Mouse (Mus musculus): ENCODE results near the gene Bicdl1. TPM values are rescaled to one million over a fixed set of nuclear protein-coding genes. Genes with fewer than 3 reads are reported as not detected.

Gene Bicdl1
- polyA plus RNA-seq, 1 experiment from 2014 or later, result 25.5 TPM

GRCm38 (mm10) chr5:115633060-115633459 lies 98.4 kb downstream of the Bicdl1 start:
- Histone ChIP-seq H3K4me1 (peaks cover 44% of the 10 kb centered on the region), H3K9ac (replicated peaks) (peak overlapping the region; percentile 68), H3K4me3 (peak overlapping the region; percentile 88), H3K4me2 (replicated peaks) (peak overlapping the region; percentile 75), H3K27ac (replicated peaks) (no peak overlapping the region), H3K27me3 (no peaks in the 10 kb centered on the region), H3K36me3 (no peaks in the 10 kb centered on the region), H3K9me3 (no peaks in the 10 kb centered on the region)
- WGBS, result 61% methylated on average over 4 of the region's 4 CpGs
- ATAC-seq (replicated peaks), result no peak

GRCm38 (mm10) chr5:115632358-115632714 lies 99.1 kb downstream of the Bicdl1 start:
- Histone ChIP-seq H3K27me3 (no peaks in the 10 kb centered on the region), H3K4me1 (peaks cover 44% of the 10 kb centered on the region), H3K36me3 (no peaks in the 10 kb centered on the region), H3K4me3 (peak overlapping the region; percentile 88), H3K9ac (replicated peaks) (peak overlapping the region; percentile 68), H3K9me3 (no peaks in the 10 kb centered on the region), H3K27ac (replicated peaks) (peak overlapping the region; percentile 90; the same call in 1 of the 2 replicates), H3K4me2 (replicated peaks) (peak overlapping the region; percentile 75)
- 2% methylated on average over 28 of the region's 30 CpGs for WGBS
- ATAC-seq (replicated peaks), result no peak

DNA sequence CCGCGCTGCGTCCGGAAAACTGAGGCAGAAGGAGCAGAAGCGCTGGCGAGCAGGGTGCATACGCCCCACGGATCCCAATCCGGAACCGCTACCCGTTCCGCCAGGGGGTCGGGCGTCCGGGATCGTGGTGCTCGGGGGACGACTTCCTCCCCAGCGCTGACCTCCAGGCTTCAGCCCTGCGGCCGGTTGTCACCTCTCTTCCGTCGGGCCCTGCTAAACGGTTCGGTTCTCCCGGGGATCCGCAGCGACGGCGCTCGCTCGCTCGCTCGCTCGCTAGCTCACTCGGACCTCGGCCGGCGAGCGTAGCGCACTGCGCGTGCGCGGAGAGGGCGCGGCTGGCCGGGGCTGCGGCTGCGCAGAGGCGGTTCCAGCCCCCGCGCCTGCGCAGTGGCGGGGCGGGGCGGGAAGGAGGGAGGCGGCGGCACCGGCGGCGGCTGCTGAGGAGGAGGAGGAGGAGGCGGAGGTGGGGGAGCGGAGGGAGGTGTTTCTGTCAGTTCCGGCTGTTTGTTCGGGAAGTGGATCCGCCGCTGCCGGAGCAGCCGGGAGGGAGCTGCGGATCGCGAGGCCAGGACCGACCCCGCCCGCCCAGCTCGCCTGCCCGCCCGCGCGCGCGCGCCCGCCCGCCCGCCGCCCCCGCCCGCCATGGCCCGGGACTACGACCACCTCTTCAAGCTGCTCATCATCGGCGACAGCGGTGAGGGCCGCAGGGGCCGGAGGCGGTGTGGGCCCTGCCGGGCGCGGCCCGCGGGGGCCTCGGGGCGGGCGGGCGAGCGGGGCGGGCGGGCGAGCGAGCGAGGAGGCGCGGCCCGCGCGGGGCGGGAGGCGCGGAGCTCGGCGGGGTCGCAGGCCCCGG lies 99.7 kb downstream of the Bicdl1 start, which contains the start of gene Rab35:
TSS of gene Rab35 (plus strand) at position 404 of the 853 bp plus-strand sequence.
- H3K4me1 ChIP-seq, result peaks cover 44% of the 10 kb centered on the region
- peak within 1 kb of the TSS; percentile 88 for H3K4me3 ChIP-seq
- no peaks in the 10 kb centered on the region for H3K27me3 ChIP-seq
- peak within 1 kb of the TSS; percentile 90 for H3K27ac ChIP-seq (replicated peaks)
- no peaks in the 10 kb centered on the region for H3K9me3 ChIP-seq
- H3K9ac ChIP-seq (replicated peaks), result peak within 1 kb of the TSS; percentile 86
- peak within 1 kb of the TSS; percentile 81 for H3K4me2 ChIP-seq (replicated peaks)
- H3K36me3 ChIP-seq, result no peaks in the 10 kb centered on the region
- ATAC-seq (replicated peaks), result peak; percentile 93
- under 1% methylated on average over 64 of the region's 125 CpGs for WGBS

GRCm38 (mm10) chr5:115630291-115630690 lies 101.1 kb downstream of the Bicdl1 start:
- Histone ChIP-seq H3K27me3 (no peaks in the 10 kb centered on the region), H3K4me3 (no peak overlapping the region), H3K36me3 (no peaks in the 10 kb centered on the region), H3K4me2 (replicated peaks) (no peak overlapping the region), H3K4me1 (peaks cover 37% of the 10 kb centered on the region), H3K27ac (replicated peaks) (no peak overlapping the region), H3K9me3 (no peaks in the 10 kb centered on the region), H3K9ac (replicated peaks) (no peak overlapping the region)
- 50% methylated on average over 5 of the region's 5 CpGs for WGBS
- ATAC-seq (replicated peaks), result no peak

DNA sequence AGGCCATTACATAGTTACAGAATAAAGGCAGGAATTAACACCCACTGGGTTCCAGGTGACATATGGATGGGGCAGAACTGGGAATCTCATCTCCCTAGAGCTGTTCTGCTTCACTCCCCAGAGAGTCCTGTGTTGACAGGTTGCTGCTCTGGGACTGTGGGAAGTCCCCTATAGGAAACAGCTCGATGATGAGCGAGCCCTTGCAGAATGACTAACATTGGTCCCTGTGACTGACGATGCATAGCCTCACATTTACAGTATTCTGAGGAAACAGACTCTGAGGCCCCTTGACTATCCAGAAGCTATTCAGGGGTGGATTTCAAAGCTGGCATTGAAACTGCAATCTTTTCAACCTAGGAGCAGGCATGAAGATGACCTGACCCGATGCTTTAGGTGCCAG lies 101.7 kb downstream of the Bicdl1 start:
- Histone ChIP-seq H3K27ac (replicated peaks) (no peak overlapping the region), H3K9ac (replicated peaks) (no peak overlapping the region), H3K4me2 (replicated peaks) (no peak overlapping the region), H3K27me3 (no peaks in the 10 kb centered on the region), H3K9me3 (no peaks in the 10 kb centered on the region), H3K4me3 (no peak overlapping the region), H3K4me1 (peaks cover 31% of the 10 kb centered on the region), H3K36me3 (no peaks in the 10 kb centered on the region)
- 97% methylated on average over 4 of the region's 4 CpGs for WGBS
- ATAC-seq (replicated peaks), result no peak

GRCm38 (mm10) chr5:115628083-115628482 lies 103.3 kb downstream of the Bicdl1 start:
- Histone ChIP-seq H3K4me2 (replicated peaks) (no peak overlapping the region), H3K9ac (replicated peaks) (no peak overlapping the region), H3K9me3 (no peaks in the 10 kb centered on the region), H3K27ac (replicated peaks) (no peak overlapping the region), H3K4me1 (peaks cover 15% of the 10 kb centered on the region), H3K4me3 (no peak overlapping the region), H3K27me3 (no peaks in the 10 kb centered on the region), H3K36me3 (peaks cover 1% of the 10 kb centered on the region; the same call in 1 of the 2 replicates)
- 79% methylated on average over 8 of the region's 8 CpGs for WGBS
- no peak for ATAC-seq (replicated peaks)

DNA sequence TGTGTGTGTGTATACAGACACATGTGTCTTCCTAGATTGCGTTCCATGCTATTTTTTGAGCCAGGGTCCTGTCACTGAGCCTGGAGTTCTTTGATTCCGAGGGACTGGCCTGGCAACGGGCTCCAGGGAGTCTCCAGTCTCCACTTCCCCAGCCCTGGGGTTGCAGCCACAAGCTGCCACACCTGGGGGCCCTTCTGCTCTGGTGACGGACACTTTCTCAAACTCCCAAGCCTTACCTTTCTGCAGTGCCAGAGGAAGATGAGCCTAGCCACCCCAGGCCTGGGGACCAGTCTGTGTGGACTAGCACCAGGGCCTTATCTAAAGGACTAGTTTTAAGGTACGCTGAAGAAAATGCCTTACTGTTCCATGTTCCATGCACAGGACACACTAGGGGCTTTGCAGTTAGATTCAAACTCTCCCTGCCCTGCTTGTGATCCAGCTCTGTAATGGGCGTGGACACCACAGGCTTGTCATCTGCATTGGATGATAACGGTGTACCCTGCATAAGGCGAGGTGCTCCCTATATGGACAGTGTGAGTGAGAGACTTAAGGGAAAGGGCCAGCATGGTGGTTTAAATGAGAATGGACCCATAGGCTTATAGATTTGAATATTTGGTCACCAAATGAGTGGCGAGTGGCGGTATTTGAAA lies 105.1 kb downstream of the Bicdl1 start:
- Histone ChIP-seq H3K27ac (replicated peaks) (no peak overlapping the region), H3K36me3 (peaks cover 7% of the 10 kb centered on the region), H3K9ac (replicated peaks) (no peak overlapping the region), H3K27me3 (no peaks in the 10 kb centered on the region), H3K4me3 (no peak overlapping the region), H3K9me3 (no peaks in the 10 kb centered on the region), H3K4me2 (replicated peaks) (no peak overlapping the region), H3K4me1 (peaks cover 8% of the 10 kb centered on the region)
- WGBS, result 93% methylated on average over 10 of the region's 10 CpGs
- ATAC-seq (replicated peaks), result no peak

DNA sequence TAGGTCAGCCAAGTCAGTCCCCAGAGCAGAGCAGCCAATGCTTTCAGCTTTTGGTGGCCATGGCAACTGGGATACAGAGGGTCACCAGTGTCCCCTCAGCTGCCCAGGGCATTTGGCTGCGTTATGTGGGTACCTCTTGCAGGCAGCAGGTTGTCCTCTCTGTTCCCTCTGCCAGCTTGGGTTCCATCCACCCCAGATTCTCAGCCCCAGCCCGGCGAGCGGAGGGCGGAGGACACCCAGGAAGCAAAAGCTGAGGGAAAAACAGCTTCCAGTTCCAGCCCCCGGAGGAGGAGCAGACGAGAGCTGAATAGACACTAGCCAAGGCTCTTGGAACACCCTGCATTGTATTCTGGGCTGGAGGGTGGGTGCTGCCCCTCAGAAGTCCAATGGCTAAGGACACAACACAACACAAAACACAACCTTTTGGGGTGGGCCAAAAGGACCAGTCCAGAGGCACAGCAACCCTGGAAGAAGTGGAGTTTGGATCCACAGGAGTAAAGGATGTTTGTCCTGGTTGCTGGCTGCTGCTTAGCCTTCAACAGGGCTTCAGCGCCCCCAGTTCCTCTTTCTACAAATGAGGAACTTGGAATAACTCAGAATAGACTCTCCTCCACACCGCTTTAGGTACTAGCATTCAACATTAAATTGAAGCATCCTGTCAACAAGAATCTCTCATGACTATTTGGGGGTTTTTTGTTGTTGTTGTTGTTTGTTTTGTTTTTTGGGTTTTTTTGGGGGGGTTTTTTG lies 107.6 kb downstream of the Bicdl1 start:
- 73% methylated on average over 9 of the region's 9 CpGs for WGBS
- Histone ChIP-seq H3K4me3 (no peak overlapping the region), H3K9ac (replicated peaks) (no peak overlapping the region), H3K9me3 (no peaks in the 10 kb centered on the region), H3K36me3 (peaks cover 22% of the 10 kb centered on the region), H3K27ac (replicated peaks) (no peak overlapping the region), H3K27me3 (no peaks in the 10 kb centered on the region), H3K4me2 (replicated peaks) (no peak overlapping the region), H3K4me1 (no peaks in the 10 kb centered on the region)
- no peak for ATAC-seq (replicated peaks)

DNA sequence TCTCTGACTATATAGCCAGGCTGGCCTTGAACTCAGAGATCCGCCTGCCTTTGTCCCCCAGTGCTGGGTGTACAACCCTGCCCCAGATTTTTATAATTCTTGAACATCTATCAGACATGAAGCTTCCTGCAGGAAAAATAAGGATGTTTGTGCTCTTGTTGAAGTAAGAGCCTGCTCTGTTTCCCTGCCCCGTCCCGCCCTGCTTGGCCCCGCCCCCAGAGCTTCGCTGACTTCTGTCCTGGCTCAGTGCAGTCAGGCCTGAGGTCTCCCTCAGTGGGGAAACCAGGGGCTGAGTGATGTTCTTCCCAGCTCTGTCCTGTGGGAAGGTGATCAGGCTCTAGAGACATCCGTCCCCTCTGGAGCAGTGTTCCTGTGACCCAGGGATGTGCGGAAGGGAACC lies 108.7 kb downstream of the Bicdl1 start:
- WGBS, result 93% methylated on average over 7 of the region's 7 CpGs
- no peak overlapping the region for H3K4me3 ChIP-seq
- H3K9ac ChIP-seq (replicated peaks), result no peak overlapping the region
- no peak overlapping the region for H3K27ac ChIP-seq (replicated peaks)
- H3K36me3 ChIP-seq, result peaks cover 28% of the 10 kb centered on the region
- H3K4me2 ChIP-seq (replicated peaks), result no peak overlapping the region
- H3K27me3 ChIP-seq, result no peaks in the 10 kb centered on the region
- no peaks in the 10 kb centered on the region for H3K4me1 ChIP-seq
- no peak for ATAC-seq (replicated peaks)
- no peaks in the 10 kb centered on the region for H3K9me3 ChIP-seq

DNA sequence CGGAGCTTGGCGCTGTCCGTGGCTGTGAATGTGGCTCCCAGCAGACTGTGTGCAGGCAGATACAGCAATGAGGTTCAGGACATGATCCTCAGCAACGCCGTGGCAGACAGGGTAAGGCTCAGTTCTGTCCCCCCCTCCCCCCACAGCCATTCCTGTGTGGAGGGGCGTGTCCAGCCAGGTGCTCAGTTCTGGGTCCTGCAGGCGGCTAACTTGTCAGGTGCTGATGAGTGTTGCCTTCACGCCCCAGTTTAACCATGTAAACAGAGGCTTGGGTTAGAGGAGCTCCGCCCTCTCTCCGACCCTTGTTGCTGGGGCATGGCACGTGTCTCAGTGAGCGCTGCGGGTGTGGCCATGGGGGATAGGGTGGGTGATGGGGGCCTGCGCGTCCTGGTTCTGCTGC lies 111.7 kb downstream of the Bicdl1 start:
- Histone ChIP-seq H3K4me3 (no peak overlapping the region), H3K9me3 (no peaks in the 10 kb centered on the region), H3K36me3 (peaks cover 58% of the 10 kb centered on the region), H3K9ac (replicated peaks) (no peak overlapping the region), H3K27ac (replicated peaks) (no peak overlapping the region), H3K4me2 (replicated peaks) (no peak overlapping the region), H3K27me3 (no peaks in the 10 kb centered on the region), H3K4me1 (no peaks in the 10 kb centered on the region)
- WGBS, result 97% methylated on average over 15 of the region's 15 CpGs
- ATAC-seq (replicated peaks), result no peak

- no peak overlapping the region for H3K27ac ChIP-seq (replicated peaks)
- no peak for ATAC-seq (replicated peaks)
- H3K4me3 ChIP-seq, result no peak overlapping the region
- H3K4me1 ChIP-seq, result no peaks in the 10 kb centered on the region
- H3K9me3 ChIP-seq, result no peaks in the 10 kb centered on the region
- H3K27me3 ChIP-seq, result no peaks in the 10 kb centered on the region
- WGBS, result 78% methylated on average over 7 of the region's 7 CpGs
- peaks cover 89% of the 10 kb centered on the region for H3K36me3 ChIP-seq
- no peak overlapping the region for H3K4me2 ChIP-seq (replicated peaks)
- no peak overlapping the region for H3K9ac ChIP-seq (replicated peaks)
These were observed 116.5 kb downstream of the Bicdl1 start for GRCm38 (mm10) chr5:115614948-115615347.

- 93% methylated on average over 9 of the region's 9 CpGs for WGBS
- Histone ChIP-seq H3K9me3 (no peaks in the 10 kb centered on the region), H3K27ac (replicated peaks) (no peak overlapping the region), H3K4me3 (no peak overlapping the region), H3K4me1 (no peaks in the 10 kb centered on the region), H3K9ac (replicated peaks) (no peak overlapping the region), H3K4me2 (replicated peaks) (no peak overlapping the region), H3K27me3 (no peaks in the 10 kb centered on the region), H3K36me3 (peaks cover 96% of the 10 kb centered on the region)
- ATAC-seq (replicated peaks), result no peak
These were observed 118.1 kb downstream of the Bicdl1 start for GRCm38 (mm10) chr5:115613332-115613731.

Data from forebrain, embryonic 15.5 days (tissue).